Mouse (Mus musculus) intestine, postnatal 0 days (tissue): ENCODE data around the gene Gnaq. TPM values are rescaled to one million over a fixed set of nuclear protein-coding genes. Genes with fewer than 3 reads are reported as not detected.

Experiments
- ATAC-seq: fragments of 200-750 bp; cut with Nextera tagmentation; 2 replicates; pipeline ENCODE4 v1.8.0; 2017; ENCODE audit warnings: mild to moderate bottlenecking, moderate TSS enrichment, moderate library complexity
- H3K27ac ChIP-seq: fragments of 300-500 bp; sonication (generic); 2 replicates; pipeline ENCODE4 v1.5.1; 2014; ENCODE audit warnings: mild to moderate bottlenecking, low read depth, low read length, moderate library complexity
- H3K27me3 ChIP-seq: fragments of 300-500 bp; sonication (generic); replicated peaks from 2 replicates; pipeline ENCODE4 v1.6.1; 2014; ENCODE audit warnings: low read length, mixed read lengths; ENCODE audit not compliant: control insufficient read depth, insufficient read depth
- H3K36me3 ChIP-seq: fragments of 300-500 bp; sonication (generic); 2 replicates; pipeline ENCODE4 v1.6.1; 2014; ENCODE audit warnings: mild to moderate bottlenecking, moderate library complexity; ENCODE audit not compliant: control insufficient read depth, insufficient read depth
- H3K4me1 ChIP-seq: fragments of 300-500 bp; sonication (generic); replicated peaks from 2 replicates; pipeline ENCODE4 v1.6.1; 2014; ENCODE audit warnings: antibody characterized with exemption, low read length, mixed read lengths; ENCODE audit not compliant: control insufficient read depth, insufficient read depth
- H3K4me2 ChIP-seq: fragments of 300-500 bp; sonication (generic); replicated peaks from 2 replicates; pipeline ENCODE4 v1.6.1; 2014; ENCODE audit warnings: low read depth, mild to moderate bottlenecking, moderate library complexity
- H3K4me3 ChIP-seq: fragments of 300-500 bp; sonication (generic); 2 replicates; pipeline ENCODE4 v1.5.1; 2014; ENCODE audit warnings: low read depth, low read length
- H3K9ac ChIP-seq: fragments of 300-500 bp; sonication (generic); 2 replicates; pipeline ENCODE4 v1.6.1; 2014; ENCODE audit warnings: mild to moderate bottlenecking, low read depth, low read length
- H3K9me3 ChIP-seq: fragments of 300-500 bp; sonication (generic); 2 replicates; pipeline ENCODE4 v1.6.1; 2016; ENCODE audit warnings: mixed run types; ENCODE audit not compliant: control insufficient read depth
- CTCF ChIP-seq: sonication (generic); IDR thresholded peaks from 2 replicates; pipeline ENCODE4 v1.5.1; 2016; ENCODE audit warnings: low read depth, mild to moderate bottlenecking, control low read depth, antibody characterized with exemption, moderate library complexity
- WGBS: fragments of 180-500 bp; shearing (Covaris S2); extraction: QIAGEN DNeasy Blood & Tissue Kit; methylation state at CpG from one replicate; pipeline ENCODE4 v1.1.7; 2014; 5-methylcytosine and 5-hydroxymethylcytosine counted together
- polyA plus RNA-seq: library from polyadenylated mRNA; unstranded; fragments of >200 nt; fragmentation: Nextera tagmentation; extraction: Ambion mirVana; gene quantifications from 2 replicates; pipeline ENCODE4 v1.2.1, GENCODE M21; 2015

The Gnaq gene
- polyA plus RNA-seq, 1 experiment from 2014 or later: 17.1 TPM

DNA sequence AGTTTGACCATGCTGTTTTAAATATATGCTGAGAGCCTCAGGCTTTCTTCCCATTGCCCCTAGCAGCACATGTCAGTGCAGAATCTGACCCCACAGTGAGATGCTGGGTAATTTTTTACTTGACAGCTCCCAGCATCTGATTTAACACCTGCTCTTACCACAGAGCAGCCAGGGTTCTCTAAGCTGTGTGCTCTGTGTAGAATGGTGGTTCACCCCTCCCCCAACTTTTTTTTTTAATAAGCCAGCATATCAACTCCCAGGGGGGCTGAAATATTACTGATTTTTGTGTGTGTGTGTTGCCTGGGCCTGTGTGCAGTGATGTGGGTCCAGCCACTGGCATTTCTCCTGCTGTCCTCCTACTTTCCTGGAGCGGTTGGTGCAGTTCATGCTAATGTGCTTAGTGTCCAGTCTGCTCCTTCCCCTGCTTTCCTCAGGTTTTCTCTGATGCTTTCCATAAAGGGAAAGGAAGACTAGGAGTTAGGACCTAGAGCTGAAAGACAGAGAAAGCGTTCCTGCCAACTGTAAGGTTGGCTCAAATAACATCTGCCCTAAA lies 159.5 kb downstream of the Gnaq start:
- ATAC-seq: no peak
- Histone ChIP-seq H3K9ac (no peak overlapping the region), H3K4me3 (no peak overlapping the region), H3K27ac (no peak overlapping the region), H3K27me3 (no peaks in the 10 kb centered on the region), H3K36me3 (no peaks in the 10 kb centered on the region), H3K4me1 (peaks cover 3% of the 10 kb centered on the region; the same call in 1 of the 2 replicates), H3K9me3 (no peaks in the 10 kb centered on the region), H3K4me2 (no peak overlapping the region)
- no peak for TF ChIP-seq CTCF
- WGBS: 93% methylated on average over 2 of the region's 2 CpGs

- H3K9ac ChIP-seq: no peak overlapping the region
- ATAC-seq: no peak
- H3K4me3 ChIP-seq: no peak overlapping the region
- no peak for TF ChIP-seq CTCF
- H3K27me3 ChIP-seq: no peaks in the 10 kb centered on the region
- no peaks in the 10 kb centered on the region for H3K9me3 ChIP-seq
- 91% methylated on average over 1 of the region's 1 CpGs for WGBS
- no peak overlapping the region for H3K4me2 ChIP-seq
- no peaks in the 10 kb centered on the region for H3K4me1 ChIP-seq
- H3K36me3 ChIP-seq: no peaks in the 10 kb centered on the region
- no peak overlapping the region for H3K27ac ChIP-seq
Measured at GRCm38 (mm10) chr19:16292978-16293377, 160.3 kb downstream of the Gnaq start.

DNA sequence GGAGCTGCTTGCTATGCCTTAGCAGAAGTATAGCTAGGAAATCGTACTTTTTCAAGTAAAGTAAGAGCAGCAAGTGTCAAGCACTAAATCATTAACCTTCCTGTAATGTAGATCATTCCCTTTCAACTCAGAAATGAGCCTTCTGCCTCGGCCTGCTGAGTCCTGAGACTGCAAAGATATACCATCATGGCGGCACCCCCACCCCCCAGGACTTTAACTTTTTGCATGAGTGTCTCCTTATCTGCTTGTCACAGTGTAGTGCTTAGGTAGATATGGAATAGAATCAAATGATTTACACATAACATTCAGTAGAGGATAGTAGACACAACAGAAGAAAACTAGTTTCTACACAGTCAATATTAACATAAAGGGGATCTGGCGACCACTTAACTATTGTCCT lies 167.8 kb downstream of the Gnaq start:
- Histone ChIP-seq H3K4me3 (no peak overlapping the region), H3K9me3 (no peaks in the 10 kb centered on the region), H3K27ac (no peak overlapping the region), H3K4me2 (no peak overlapping the region), H3K9ac (no peak overlapping the region), H3K4me1 (0 out of 2 replicates have a peak, but pooled peaks cover 2% of the 10 kb centered on the region), H3K36me3 (no peaks in the 10 kb centered on the region), H3K27me3 (no peaks in the 10 kb centered on the region)
- WGBS: 72% methylated on average over 4 of the region's 4 CpGs
- no peak for ATAC-seq
- TF ChIP-seq CTCF: no peak

GRCm38 (mm10) chr19:16301336-16301735 lies 168.7 kb downstream of the Gnaq start:
- Histone ChIP-seq H3K4me1 (0 out of 2 replicates have a peak, but pooled peaks cover 2% of the 10 kb centered on the region), H3K36me3 (no peaks in the 10 kb centered on the region), H3K27me3 (no peaks in the 10 kb centered on the region), H3K27ac (no peak overlapping the region), H3K4me3 (no peak overlapping the region), H3K9ac (no peak overlapping the region), H3K9me3 (no peaks in the 10 kb centered on the region), H3K4me2 (no peak overlapping the region)
- TF ChIP-seq CTCF: no peak
- 65% methylated on average over 7 of the region's 7 CpGs for WGBS
- no peak for ATAC-seq

GRCm38 (mm10) chr19:16309031-16309430 lies 176.4 kb downstream of the Gnaq start:
- Histone ChIP-seq H3K27me3 (no peaks in the 10 kb centered on the region), H3K27ac (no peak overlapping the region), H3K4me2 (no peak overlapping the region), H3K36me3 (peaks cover 3% of the 10 kb centered on the region; the same call in 1 of the 2 replicates), H3K9ac (no peak overlapping the region), H3K4me3 (no peak overlapping the region), H3K9me3 (no peaks in the 10 kb centered on the region), H3K4me1 (0 out of 2 replicates have a peak, but pooled peaks cover 2% of the 10 kb centered on the region)
- ATAC-seq: no peak
- no peak for TF ChIP-seq CTCF

- TF ChIP-seq CTCF: no peak
- Histone ChIP-seq H3K9me3 (no peaks in the 10 kb centered on the region), H3K27ac (no peak overlapping the region), H3K36me3 (peaks cover 6% of the 10 kb centered on the region), H3K9ac (no peak overlapping the region), H3K4me3 (no peak overlapping the region), H3K4me2 (no peak overlapping the region), H3K27me3 (no peaks in the 10 kb centered on the region), H3K4me1 (no peaks in the 10 kb centered on the region)
- WGBS: 47% methylated on average over 4 of the region's 4 CpGs
- ATAC-seq: no peak
Measured at GRCm38 (mm10) chr19:16314295-16314821, 181.7 kb downstream of the Gnaq start.

GRCm38 (mm10) chr19:16315525-16315924 lies 182.9 kb downstream of the Gnaq start:
- peaks cover 6% of the 10 kb centered on the region for H3K36me3 ChIP-seq
- 83% methylated on average over 4 of the region's 4 CpGs for WGBS
- no peak overlapping the region for H3K4me3 ChIP-seq
- TF ChIP-seq CTCF: no peak
- no peaks in the 10 kb centered on the region for H3K27me3 ChIP-seq
- no peak overlapping the region for H3K4me2 ChIP-seq
- no peaks in the 10 kb centered on the region for H3K4me1 ChIP-seq
- ATAC-seq: no peak
- no peak overlapping the region for H3K27ac ChIP-seq
- no peak overlapping the region for H3K9ac ChIP-seq
- H3K9me3 ChIP-seq: no peaks in the 10 kb centered on the region
